Mouse (Mus musculus) G1E (cell line): ENCODE measurements around the gene Ndufs6.

Experiments used
- CTCF ChIP-seq: IDR thresholded peaks from 2 replicates; pipeline ENCODE4 v1.5.1; 2012; ENCODE audit warnings: low read depth, low read length, inconsistent platforms, mixed read lengths
- GATA1 ChIP-seq: IDR thresholded peaks from 2 replicates; pipeline ENCODE4 v1.6.1; 2012; ENCODE audit warnings: borderline replicate concordance, low read length, inconsistent platforms, mixed read lengths
- GATA2 ChIP-seq: IDR thresholded peaks from 2 replicates; pipeline ENCODE4 v1.6.1; 2012; ENCODE audit warnings: low read depth, low read length, inconsistent platforms, borderline replicate concordance
- POLR2AphosphoS5 ChIP-seq: IDR thresholded peaks from 2 replicates; pipeline ENCODE4 v1.6.1; 2012; ENCODE audit warnings: low read depth, low read length, inconsistent platforms; ENCODE audit not compliant: insufficient replicate concordance
- TAL1 ChIP-seq: conservative IDR thresholded peaks from 2 replicates; pipeline ENCODE4 v1.6.1; 2012; ENCODE audit warnings: low read depth, low read length, inconsistent platforms, mixed read lengths

- TF ChIP-seq CTCF, result no peak
- no peak for TF ChIP-seq GATA1
- TF ChIP-seq TAL1, result no peak
- no peak for TF ChIP-seq GATA2
- TF ChIP-seq POLR2AphosphoS5, result no peak
Measured at GRCm38 (mm10) chr13:73306430-73306829, 21.9 kb downstream of the Ndufs6 start.
